Mouse (Mus musculus) MEL (cell line): ENCODE results near the gene Tmem30a. TPM values are rescaled to one million over a fixed set of nuclear protein-coding genes. Genes with fewer than 3 reads are reported as not detected.

Source experiments
- DNase-seq: peaks from one replicate; pipeline ENCODE4 v3.0.0; 2011; ENCODE audit warnings: low read depth, low spot score
- H3K27ac ChIP-seq: 2 replicates; pipeline ENCODE4 v1.5.1; 2012; ENCODE audit warnings: low read depth, mild to moderate bottlenecking, control low read depth, low read length, moderate library complexity; ENCODE audit not compliant: control insufficient read depth
- H3K27me3 ChIP-seq, 2 experiments: fragments of 150-350 bp in 1 of 2; sonication (generic) in 1 of 2; 2 replicates each; pipeline ENCODE4 v1.6.1; 2012; ENCODE audit warnings: low read length in 2 of 2, mild to moderate bottlenecking in 2 of 2, improper control_type of control experiment in 1 of 2, moderate library complexity in 1 of 2; ENCODE audit not compliant: insufficient read depth in 2 of 2, control insufficient read depth in 1 of 2
- H3K36me3 ChIP-seq, 2 experiments: 2 replicates each; pipeline ENCODE4 v1.6.1; 2012 to 2014; ENCODE audit warnings: low read length in 2 of 2, improper control_type of control experiment in 1 of 2, inconsistent platforms in 1 of 2, mild to moderate bottlenecking in 1 of 2; ENCODE audit not compliant: insufficient read depth in 2 of 2, control insufficient read depth in 1 of 2
- H3K4me1 ChIP-seq, 2 experiments: fragments of 150-350 bp in 1 of 2; sonication (generic) in 1 of 2; 2 replicates each; pipeline ENCODE4 v1.6.1; 2012; ENCODE audit warnings: low read length in 2 of 2, improper control_type of control experiment in 1 of 2, mild to moderate bottlenecking in 1 of 2; ENCODE audit not compliant: insufficient read depth in 2 of 2, control insufficient read depth in 1 of 2
- H3K4me3 ChIP-seq, 2 experiments: fragments of 150-350 bp in 1 of 2; sonication (generic) in 1 of 2; 2 replicates each; pipeline ENCODE4 v1.5.1; 2012; ENCODE audit warnings: low read depth in 2 of 2, low read length in 2 of 2, mild to moderate bottlenecking in 2 of 2, moderate library complexity in 2 of 2, control low read depth in 1 of 2, improper control_type of control experiment in 1 of 2; ENCODE audit not compliant: control insufficient read depth in 1 of 2, insufficient read depth in 1 of 2
- H3K79me2 ChIP-seq: 2 replicates; pipeline ENCODE4 v1.6.1; 2012; ENCODE audit warnings: mild to moderate bottlenecking, low read length, moderate library complexity; ENCODE audit not compliant: control insufficient read depth, poor library complexity, insufficient read depth
- H3K9ac ChIP-seq: 2 replicates; pipeline ENCODE4 v1.6.1; 2012; ENCODE audit warnings: low read depth, mild to moderate bottlenecking, control low read depth, low read length, moderate library complexity; ENCODE audit not compliant: control insufficient read depth, poor library complexity, severe bottlenecking
- H3K9me3 ChIP-seq: fragments of 150-350 bp; sonication (generic); replicated peaks from 2 replicates; pipeline ENCODE4 v1.6.1; 2012; ENCODE audit warnings: mild to moderate bottlenecking, low read length, improper control_type of control experiment, moderate library complexity; ENCODE audit not compliant: insufficient read depth
- BHLHE40 ChIP-seq: IDR thresholded peaks from 2 replicates; pipeline ENCODE4 v1.6.1; 2012; ENCODE audit warnings: low read depth, mild to moderate bottlenecking, inconsistent platforms, low read length, improper control_type of control experiment, borderline replicate concordance
- CHD1 ChIP-seq: IDR thresholded peaks from 2 replicates; pipeline ENCODE4 v1.6.1; 2012; ENCODE audit warnings: low read depth, mild to moderate bottlenecking, inconsistent platforms, low read length, improper control_type of control experiment
- CHD2 ChIP-seq: IDR thresholded peaks from 2 replicates; pipeline ENCODE4 v1.6.1; 2011; ENCODE audit warnings: low read length, improper control_type of control experiment
- CTCF ChIP-seq, 3 experiments: IDR thresholded peaks in 2 of 3; conservative IDR thresholded peaks in 1 of 3; 2 replicates each; pipeline ENCODE4 v1.5.1; 2011 to 2012; ENCODE audit warnings: low read length in 3 of 3, low read depth in 2 of 3, mild to moderate bottlenecking in 2 of 3, improper control_type of control experiment in 1 of 3, inconsistent platforms in 1 of 3, mixed read lengths in 1 of 3, moderate library complexity in 1 of 3; ENCODE audit not compliant: control insufficient read depth in 1 of 3, insufficient read depth in 1 of 3, poor library complexity in 1 of 3, severe bottlenecking in 1 of 3
- E2F4 ChIP-seq: IDR thresholded peaks from 2 replicates; pipeline ENCODE4 v1.6.1; 2011; ENCODE audit warnings: low read depth, low read length, improper control_type of control experiment, borderline replicate concordance
- ELF1 ChIP-seq: IDR thresholded peaks from 2 replicates; pipeline ENCODE4 v1.6.1; 2014; ENCODE audit warnings: low read depth, mild to moderate bottlenecking, inconsistent platforms, low read length, improper control_type of control experiment, moderate library complexity
- EP300 ChIP-seq, 2 experiments: IDR thresholded peaks; 2 replicates each; pipeline ENCODE4 v1.6.1; 2011; ENCODE audit warnings: improper control_type of control experiment in 2 of 2, low read length in 2 of 2, low read depth in 1 of 2, mild to moderate bottlenecking in 1 of 2
- ETS1 ChIP-seq: IDR thresholded peaks from 2 replicates; pipeline ENCODE4 v1.6.1; 2012; ENCODE audit warnings: low read depth, mild to moderate bottlenecking, inconsistent platforms, low read length, improper control_type of control experiment, moderate library complexity
- GABPA ChIP-seq: IDR thresholded peaks from 2 replicates; pipeline ENCODE4 v1.6.1; 2012; ENCODE audit warnings: low read depth, mild to moderate bottlenecking, inconsistent platforms, low read length, improper control_type of control experiment, moderate library complexity
- GATA1 ChIP-seq: IDR thresholded peaks from 2 replicates; pipeline ENCODE4 v1.6.1; 2011; ENCODE audit warnings: low read depth, low read length, improper control_type of control experiment
- HCFC1 ChIP-seq: IDR thresholded peaks from 2 replicates; pipeline ENCODE4 v1.6.1; 2012; ENCODE audit warnings: low read depth, mild to moderate bottlenecking, inconsistent platforms, low read length, improper control_type of control experiment, moderate library complexity
- JUND ChIP-seq: IDR thresholded peaks from 2 replicates; pipeline ENCODE4 v1.6.1; 2011; ENCODE audit warnings: low read depth, mild to moderate bottlenecking, improper control_type of control experiment, low read length
- KAT2A ChIP-seq: conservative IDR thresholded peaks from 2 replicates; pipeline ENCODE4 v1.6.1; 2012; ENCODE audit warnings: low read depth, low read length, improper control_type of control experiment, inconsistent platforms
- MAFK ChIP-seq: IDR thresholded peaks from 2 replicates; pipeline ENCODE4 v1.6.1; 2011; ENCODE audit warnings: low read depth, mild to moderate bottlenecking, low read length, improper control_type of control experiment, borderline replicate concordance
- MAX ChIP-seq: IDR thresholded peaks from 2 replicates; pipeline ENCODE4 v1.6.1; 2011; ENCODE audit warnings: low read length, improper control_type of control experiment
- MAZ ChIP-seq: IDR thresholded peaks from 2 replicates; pipeline ENCODE4 v1.6.1; 2012; ENCODE audit warnings: low read depth, mild to moderate bottlenecking, inconsistent platforms, low read length, improper control_type of control experiment
- MEF2A ChIP-seq: IDR thresholded peaks from 2 replicates; pipeline ENCODE4 v1.6.1; 2014; ENCODE audit warnings: low read depth, mild to moderate bottlenecking, inconsistent platforms, low read length, improper control_type of control experiment; ENCODE audit not compliant: poor library complexity, insufficient replicate concordance, severe bottlenecking; ENCODE audit errors: extremely low read depth
- MYB ChIP-seq: IDR thresholded peaks from 2 replicates; pipeline ENCODE4 v1.6.1; 2011; ENCODE audit warnings: mild to moderate bottlenecking, low read depth, low read length, improper control_type of control experiment
- NELFE ChIP-seq: IDR thresholded peaks from 2 replicates; pipeline ENCODE4 v1.6.1; 2011; ENCODE audit warnings: low read depth, low read length, improper control_type of control experiment
- POLR2A ChIP-seq, 2 experiments: IDR thresholded peaks; 2 replicates each; pipeline ENCODE4 v1.6.1; 2011 to 2012; ENCODE audit warnings: low read length in 2 of 2, mild to moderate bottlenecking in 2 of 2, control low read depth in 1 of 2, improper control_type of control experiment in 1 of 2, low read depth in 1 of 2, moderate library complexity in 1 of 2; ENCODE audit not compliant: control insufficient read depth in 1 of 2, insufficient read depth in 1 of 2, poor library complexity in 1 of 2
- POLR2AphosphoS2 ChIP-seq: IDR thresholded peaks from 2 replicates; pipeline ENCODE4 v1.6.1; 2011; ENCODE audit warnings: low read length, improper control_type of control experiment
- POLR2AphosphoS5 ChIP-seq: IDR thresholded peaks from 2 replicates; pipeline ENCODE4 v1.6.1; 2012; ENCODE audit warnings: low read depth, borderline replicate concordance, mild to moderate bottlenecking, inconsistent platforms, low read length, moderate library complexity, mixed read lengths
- RCOR1 ChIP-seq: IDR thresholded peaks from 2 replicates; pipeline ENCODE4 v1.6.1; 2012; ENCODE audit warnings: low read depth, mild to moderate bottlenecking, inconsistent platforms, low read length, improper control_type of control experiment
- SIN3A ChIP-seq: IDR thresholded peaks from 2 replicates; pipeline ENCODE4 v1.6.1; 2012; ENCODE audit warnings: low read length, improper control_type of control experiment, inconsistent platforms
- SMC3 ChIP-seq: IDR thresholded peaks from 2 replicates; pipeline ENCODE4 v1.6.1; 2011; ENCODE audit warnings: low read depth, low read length, improper control_type of control experiment
- TAL1 ChIP-seq: IDR thresholded peaks from 2 replicates; pipeline ENCODE4 v1.6.1; 2012; ENCODE audit warnings: mild to moderate bottlenecking, inconsistent platforms, low read length, moderate library complexity, mixed read lengths
- TBP ChIP-seq: IDR thresholded peaks from 2 replicates; pipeline ENCODE4 v1.8.0; 2011; ENCODE audit warnings: low read depth, low read length, improper control_type of control experiment
- TCF12 ChIP-seq: IDR thresholded peaks from 2 replicates; pipeline ENCODE4 v1.6.1; 2014; ENCODE audit warnings: low read depth, mild to moderate bottlenecking, inconsistent platforms, low read length, improper control_type of control experiment, moderate library complexity
- USF1 ChIP-seq: IDR thresholded peaks from 2 replicates; pipeline ENCODE4 v1.6.1; 2014; ENCODE audit warnings: low read depth, mild to moderate bottlenecking, inconsistent platforms, low read length, improper control_type of control experiment, moderate library complexity
- USF2 ChIP-seq, 2 experiments: IDR thresholded peaks; 2 replicates each; pipeline ENCODE4 v1.6.1; 2011 to 2012; ENCODE audit warnings: improper control_type of control experiment in 2 of 2, low read length in 2 of 2, borderline replicate concordance in 1 of 2, inconsistent platforms in 1 of 2, low read depth in 1 of 2, mild to moderate bottlenecking in 1 of 2; ENCODE audit not compliant: insufficient read depth in 1 of 2
- ZC3H11A ChIP-seq: IDR thresholded peaks from 2 replicates; pipeline ENCODE4 v1.6.1; 2012; ENCODE audit warnings: low read depth, mild to moderate bottlenecking, inconsistent platforms, low read length, improper control_type of control experiment
- ZKSCAN1 ChIP-seq: IDR thresholded peaks from 2 replicates; pipeline ENCODE4 v1.6.1; 2012; ENCODE audit warnings: low read depth, mild to moderate bottlenecking, inconsistent platforms, low read length, improper control_type of control experiment, moderate library complexity
- ZMIZ1 ChIP-seq: IDR thresholded peaks from 2 replicates; pipeline ENCODE4 v1.6.1; 2012; ENCODE audit warnings: low read depth, mild to moderate bottlenecking, inconsistent platforms, low read length, improper control_type of control experiment, moderate library complexity
- ZNF384 ChIP-seq: IDR thresholded peaks from 2 replicates; pipeline ENCODE4 v1.6.1; 2012; ENCODE audit warnings: low read depth, mild to moderate bottlenecking, inconsistent platforms, low read length, improper control_type of control experiment
- polyA plus RNA-seq, 2 experiments: library from polyadenylated mRNA; stranded (reverse) in 1 of 2; unstranded in 1 of 2; fragments of >175 nt in 1 of 2; fragments of >200 nt in 1 of 2; gene quantifications; 2 replicates each; pipeline versions ENCODE4 v1.2.1 to v1.2.4; 2012; ENCODE audit warnings: low replicate concordance in 2 of 2, low read depth in 1 of 2; ENCODE audit not compliant: insufficient read length in 2 of 2, insufficient read depth in 1 of 2, missing spikeins in 1 of 2
- total RNA-seq: library from RNA; depleted of rRNA; stranded (reverse); fragments of 300-350 nt; gene quantifications from 2 replicates; pipeline ENCODE4 v1.2.3, GENCODE M21; 2012; rRNA removed

Tmem30a gene
- 19.3 and 21.9 TPM in 2 replicates for total RNA-seq
- 10 to 100 TPM in 1 of 2 experiments, not detected in 1; 25.8 TPM for polyA plus RNA-seq

DNA sequence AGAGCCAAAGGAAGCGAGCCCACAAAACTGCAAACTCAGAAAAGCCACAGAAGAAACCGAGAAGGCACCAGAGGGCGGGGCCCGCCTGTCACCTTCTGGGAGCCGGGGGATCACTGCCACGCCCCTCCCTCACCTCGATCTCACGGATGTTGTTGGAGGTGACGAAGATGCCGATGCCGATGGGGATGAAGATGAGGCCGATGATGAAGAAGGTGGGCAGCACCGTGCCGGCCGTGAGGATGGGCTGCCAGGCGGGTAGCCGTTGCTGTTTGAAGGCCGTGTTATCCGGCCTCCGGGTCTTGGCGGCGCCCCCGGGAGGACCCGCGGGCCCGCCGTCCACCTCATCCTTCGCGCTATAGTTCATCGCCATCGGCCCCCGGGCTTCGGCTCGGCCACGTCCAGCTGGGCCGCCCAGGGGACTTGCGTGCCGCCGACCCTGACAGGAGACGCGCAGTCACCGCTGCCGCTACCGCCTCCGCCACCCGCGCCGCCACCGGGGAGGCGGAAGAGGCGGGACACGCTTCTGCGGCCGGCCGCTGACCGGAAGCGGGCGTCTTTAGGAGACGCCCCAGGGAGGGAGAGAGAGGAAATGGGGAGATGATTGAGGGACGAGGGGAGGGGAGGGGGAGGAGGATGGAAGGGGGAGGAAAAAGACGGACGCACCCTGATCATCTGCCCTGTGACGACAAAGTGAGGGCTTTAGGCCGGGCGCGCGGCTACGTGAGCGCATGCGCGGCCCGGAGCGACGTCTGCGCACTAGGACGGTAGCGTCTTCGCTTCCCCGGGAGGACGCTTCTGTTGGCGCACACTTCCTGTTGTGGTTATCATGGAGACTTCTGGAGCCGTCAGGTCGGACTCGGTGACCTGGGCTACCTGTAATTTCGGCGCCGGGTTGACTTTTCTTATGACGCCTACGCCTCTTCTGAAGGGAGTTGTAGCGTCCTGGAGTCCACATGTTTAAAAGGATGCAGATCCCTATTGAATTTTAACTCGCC, at the start of gene Tmem30a:
Gene Tmem30a, minus strand, starts transcription at position 667 of the 995 bp plus-strand sequence.
- H3K4me3 ChIP-seq = peak within 1 kb of the TSS; percentile 91 to 97
- TF ChIP-seq POLR2AphosphoS5 (no peak), MAFK (0 out of 2 replicates have a peak, but pooled peaks have one; percentile 27), BHLHE40 (no peak), POLR2AphosphoS2 (peak; percentile 86; the same call in 1 of the 2 replicates), TBP (peak; percentile 87), KAT2A (peak; percentile 57; the same call in 1 of the 2 replicates), POLR2A (IDR thresholded peaks at IDR 0.05; ENCODE audit: control insufficient read depth in 1 of 2, insufficient read depth in 1 of 2, low read depth in 1 of 2, low read length in 2 of 2, poor library complexity in 1 of 2) (peak; percentile 45 to 92), TAL1 (no peak), MEF2A (no peak), CTCF (IDR thresholded peaks at IDR 0.05 in 2 of 3, conservative IDR thresholded peaks at IDR 0.05 in 1 of 3; ENCODE audit: control insufficient read depth in 1 of 3, insufficient read depth in 1 of 3, low read depth in 2 of 3, low read length in 3 of 3, poor library complexity in 1 of 3, severe bottlenecking in 1 of 3) (no peak), GABPA (no peak), GATA1 (0 out of 2 replicates have a peak, but pooled peaks have one; percentile 3), USF2 (IDR thresholded peaks at IDR 0.05; ENCODE audit: borderline replicate concordance in 1 of 2, insufficient read depth in 1 of 2, low read depth in 1 of 2, low read length in 2 of 2) (no peak), SIN3A (peak; percentile 82), ZC3H11A (no peak), EP300 (IDR thresholded peaks at IDR 0.05; ENCODE audit: low read depth in 1 of 2, low read length in 2 of 2) (no peak; a peak in 1 of 4 replicates), CHD2 (no peak), USF1 (peak; percentile 71), MYB (peak; percentile 45; the same call in 1 of the 2 replicates), ZNF384 (no peak), NELFE (peak; percentile 95), JUND (no peak), SMC3 (no peak), ZMIZ1 (peak; percentile 91; the same call in 1 of the 2 replicates), MAX (peak; percentile 51), RCOR1 (no peak), TCF12 (peak; percentile 68), ZKSCAN1 (no peak), CHD1 (no peak; the same call in 1 of the 2 replicates), HCFC1 (peak; percentile 88), ELF1 (peak; percentile 75), E2F4 (no peak; the same call in 1 of the 2 replicates), ETS1 (peak; percentile 31; the same call in 1 of the 2 replicates), MAZ (peak; percentile 69; the same call in 1 of the 2 replicates)

More for the DNA sequence above, at the start of gene Tmem30a:
- H3K4me1 ChIP-seq = peaks cover 11 to 12% of the 10 kb centered on the region in 2 experiments
- DNase-seq = peak; percentile 98
- H3K27ac ChIP-seq = peak within 1 kb of the TSS; percentile 94
- no peaks in the 10 kb centered on the region for H3K27me3 ChIP-seq
- H3K9me3 ChIP-seq = no peaks in the 10 kb centered on the region
- peaks cover 33% of the 10 kb centered on the region for H3K79me2 ChIP-seq
- peak within 1 kb of the TSS; percentile 96 for H3K9ac ChIP-seq
- H3K36me3 ChIP-seq = peaks cover 0 to 30% of the 10 kb centered on the region in 2 experiments; a peak in 2 of 4 replicates
